Comparison of ENCODE assay signal across 21 mouse cellular contexts in the genomic region with DNA sequence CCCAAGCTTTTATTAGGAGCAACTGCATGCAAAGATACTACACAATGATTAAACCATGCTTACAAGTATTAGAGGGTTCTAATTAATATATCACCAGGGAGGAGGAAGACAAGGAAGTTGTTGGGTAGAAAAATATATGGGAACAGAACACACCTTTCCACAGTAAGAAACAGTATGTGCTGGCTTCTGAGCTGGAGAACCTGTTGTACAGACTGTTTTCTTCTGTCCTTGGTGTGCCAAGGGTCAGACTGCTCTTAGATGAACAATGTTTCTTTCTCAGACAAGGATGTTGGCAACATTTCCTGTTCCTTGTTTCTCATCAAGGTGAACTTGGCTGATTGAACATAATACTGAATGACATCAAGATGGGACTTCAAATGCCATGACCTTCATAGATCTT. TPM values are rescaled to one million over a fixed set of nuclear protein-coding genes. Genes with fewer than 3 reads are reported as not detected.
"Had no signal": no experiment of that assay in that cellular context is flagged by ENCODE, and none has a peak within 500 bp of the region (broad histone marks: within the 10 kb centered on the region; RNA-seq: fewer than 3 reads in every experiment).

No protein-coding gene starts in this region.

- H3K36me3 ChIP-seq: liver, embryonic 15.5 days; lung, embryonic 15.5 days; midbrain, embryonic 13.5 days; midbrain, embryonic 15.5 days; neural tube, embryonic 12.5 days had no signal

- ATAC-seq: liver, postnatal 0 days; lung, postnatal 0 days; midbrain, embryonic 13.5 days; midbrain, embryonic 15.5 days had no signal

- DNase-seq: liver, postnatal 0 days; lung, adult 2 months; lung, postnatal 14 days; lung, postnatal 36 days; right cerebral cortex, postnatal 14 days; spleen, adult 18-20 months; thymus, adult 2 months; thymus, postnatal 25 days; thymus, postnatal 4 days had no signal

- H3K9me3 ChIP-seq: liver, embryonic 15.5 days; lung, embryonic 15.5 days; megakaryocyte, embryonic 14.5 days; midbrain, embryonic 13.5 days; midbrain, embryonic 15.5 days; neural tube, embryonic 12.5 days had no signal

- H3K9ac ChIP-seq: liver, embryonic 15.5 days; liver, postnatal 0 days; lung, embryonic 15.5 days; midbrain, embryonic 13.5 days; midbrain, embryonic 15.5 days; neural tube, embryonic 12.5 days had no signal

- H3K4me1 ChIP-seq: liver, embryonic 15.5 days; midbrain, embryonic 13.5 days; midbrain, embryonic 15.5 days; neural tube, embryonic 12.5 days had no signal

- H3K27me3 ChIP-seq: liver, embryonic 15.5 days; lung, embryonic 15.5 days; midbrain, embryonic 13.5 days; midbrain, embryonic 15.5 days; neural tube, embryonic 12.5 days had no signal

- H3K4me3 ChIP-seq: liver, embryonic 15.5 days; lung, embryonic 15.5 days; megakaryocyte, embryonic 14.5 days; midbrain, embryonic 13.5 days; midbrain, embryonic 15.5 days; neural tube, embryonic 12.5 days had no signal

- H3K4me2 ChIP-seq: liver, embryonic 15.5 days; lung, embryonic 15.5 days; midbrain, embryonic 11.5 days; midbrain, embryonic 13.5 days; midbrain, embryonic 15.5 days; neural tube, embryonic 12.5 days had no signal

- H3K27ac ChIP-seq: liver, embryonic 15.5 days; lung, embryonic 15.5 days; macrophage; midbrain, embryonic 13.5 days; midbrain, embryonic 15.5 days; neural tube, embryonic 12.5 days had no signal

RNA-seq across cellular contexts. Expression of a gene that starts 50.4 kb away (rescaled TPM):
- total RNA-seq: megakaryocyte progenitor cell, adult 5-6 weeks; monocyte, adult 5-6 weeks; neutrophil, adult 5-6 weeks had no signal
- polyA plus RNA-seq: macrophage had no signal

RNA-seq across cellular contexts. Expression of a gene that starts 51.8 kb away (rescaled TPM):
- total RNA-seq: megakaryocyte progenitor cell, adult 5-6 weeks; monocyte, adult 5-6 weeks; neutrophil, adult 5-6 weeks had no signal
- polyA plus RNA-seq: macrophage had no signal
